Mouse (Mus musculus) heart, adult 2 months (tissue): ENCODE data around the gene Cc2d1b. TPM values are rescaled to one million over a fixed set of nuclear protein-coding genes. Genes with fewer than 3 reads are reported as not detected.
A peak's percentile ranks its signal among the peaks of the same experiment; 100 is the strongest.

ENCODE experiments used
- DNase-seq, 2 experiments: peaks; one replicate each; pipeline ENCODE4 v3.0.0; 2021
- H3K27ac ChIP-seq: fragments of 200-600 bp; 2 replicates; pipeline ENCODE4 v1.8.1; 2022
- H3K27me3 ChIP-seq: fragments of 200-500 bp; 2 replicates; pipeline ENCODE4 v1.6.1; 2012; ENCODE audit warnings: mild to moderate bottlenecking, low read length, inconsistent platforms, mixed read lengths; ENCODE audit not compliant: control insufficient read depth, insufficient read depth
- H3K36me3 ChIP-seq: fragments of 200-500 bp; 2 replicates; pipeline ENCODE4 v1.6.1; 2012; ENCODE audit warnings: low read length, inconsistent platforms; ENCODE audit not compliant: control insufficient read depth, insufficient read depth
- H3K4me1 ChIP-seq: fragments of 200-500 bp; 2 replicates; pipeline ENCODE4 v1.6.1; 2011; ENCODE audit warnings: low read length; ENCODE audit not compliant: control insufficient read depth, insufficient read depth
- H3K4me3 ChIP-seq: fragments of 200-600 bp; 2 replicates; pipeline ENCODE4 v1.8.1; 2022
- H3K79me2 ChIP-seq: fragments of 200-500 bp; replicated peaks from 2 replicates; pipeline ENCODE4 v1.6.1; 2012; ENCODE audit warnings: mild to moderate bottlenecking, inconsistent platforms, low read length, moderate library complexity, mixed read lengths; ENCODE audit not compliant: control insufficient read depth, insufficient read depth
- H3K9ac ChIP-seq: fragments of 200-500 bp; 2 replicates; pipeline ENCODE4 v1.6.1; 2012; ENCODE audit warnings: low read depth, mild to moderate bottlenecking, control low read depth, inconsistent platforms, low read length, mixed read lengths
- CTCF ChIP-seq: fragments of 200-600 bp; IDR thresholded peaks from 2 replicates; pipeline ENCODE4 v1.8.1; 2022; ENCODE audit warnings: antibody characterized with exemption, mild to moderate bottlenecking, moderate library complexity
- EP300 ChIP-seq: fragments of 200-500 bp; IDR thresholded peaks from 2 replicates; pipeline ENCODE4 v1.6.1; 2011; ENCODE audit warnings: low read depth, low read length, control low read depth; ENCODE audit not compliant: insufficient read depth
- POLR2A ChIP-seq: fragments of 200-500 bp; IDR thresholded peaks from 2 replicates; pipeline ENCODE4 v1.6.1; 2011; ENCODE audit warnings: mild to moderate bottlenecking, low read depth, low read length, control low read depth; ENCODE audit not compliant: insufficient read depth
- WGBS: fragments of 180-500 bp; shearing (Covaris S2); methylation state at CpG from one replicate; pipeline ENCODE4 v1.1.7; 2018; 5-methylcytosine and 5-hydroxymethylcytosine counted together
- intact Hi-C: fragments of 180-260 bp; cut with DNase I; formaldehyde crosslinking; loops from one replicate; pipeline ENCODE4 v1.15.1; 2025
- polyA plus RNA-seq: library from polyadenylated mRNA; depleted of rRNA; stranded (reverse); fragments of >200 nt; gene quantifications from 2 replicates; pipeline ENCODE4 v1.2.3, GENCODE M21; 2012
- total RNA-seq, 2 experiments: library from RNA; stranded (reverse); gene quantifications; 2 replicates each; pipeline ENCODE4 v1.2.3; 2021

Cc2d1b gene
- total and polyA plus RNA-seq, 3 experiments: 13.4 to 13.7 (median 13.5) TPM

DNA sequence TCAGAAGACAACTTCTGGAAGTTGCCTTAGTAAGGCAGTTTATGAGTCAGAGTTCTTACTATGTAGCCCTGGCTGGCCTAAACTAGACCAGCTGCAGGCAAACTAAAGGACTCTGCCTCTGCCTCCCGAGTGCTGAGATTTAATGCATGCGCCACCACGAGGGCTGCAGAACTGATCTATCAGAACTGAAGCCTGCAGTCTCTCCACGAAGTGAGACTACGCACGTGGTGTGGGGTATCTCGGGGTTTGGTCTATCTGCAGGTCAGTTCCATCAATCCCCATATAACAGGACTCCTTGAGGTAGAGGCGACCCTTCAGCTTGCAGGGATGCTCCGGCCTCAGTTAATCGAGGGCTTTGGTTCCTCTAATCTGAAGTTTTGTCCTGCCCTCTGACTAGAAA, 575 bp upstream of the Cc2d1b start:
- Histone ChIP-seq H3K79me2 (no peaks in the 10 kb centered on the region), H3K27me3 (no peaks in the 10 kb centered on the region), H3K27ac (peak overlapping the region; percentile 86), H3K4me3 (peak overlapping the region; percentile 76), H3K4me1 (peaks cover 8% of the 10 kb centered on the region; the same call in 1 of the 2 replicates), H3K36me3 (no peaks in the 10 kb centered on the region), H3K9ac (peak overlapping the region; percentile 84)
- TF ChIP-seq POLR2A (no peak), CTCF (no peak), EP300 (no peak)
- no peak for DNase-seq
- 3% methylated on average over 10 of the region's 10 CpGs for WGBS
- intact Hi-C loops: loop anchor here (1.0 to 5.0 kb wide), 2 partner anchors 40 to 213 kb away; partner anchors contain the start of genes Btf3l4, Orc1, Prpf38a and Txndc12

DNA sequence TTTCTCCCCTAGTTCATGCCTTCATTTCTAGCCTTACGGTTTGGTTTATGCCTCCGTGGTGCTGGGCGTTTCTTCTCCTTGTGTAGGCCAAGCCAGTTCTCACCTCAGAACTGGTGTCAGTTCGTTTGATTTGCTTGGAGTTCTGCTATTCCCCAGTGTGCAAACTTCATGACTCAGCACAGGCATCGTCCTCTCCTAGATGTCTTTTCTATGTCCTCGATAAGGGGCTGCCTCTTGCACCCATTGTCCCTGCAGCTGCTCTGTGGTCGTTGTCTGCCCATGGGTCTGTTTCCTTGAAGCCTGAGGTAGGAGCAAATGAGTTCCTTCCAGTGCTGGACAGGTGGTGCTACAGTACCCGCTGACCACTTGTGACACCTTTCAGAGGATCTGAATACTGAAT, 796 bp downstream of the Cc2d1b start:
- no peak for TF ChIP-seq POLR2A
- TF ChIP-seq EP300: no peak
- TF ChIP-seq CTCF: no peak
- Histone ChIP-seq H3K4me3 (peak overlapping the region; percentile 76), H3K4me1 (peaks cover 8% of the 10 kb centered on the region; the same call in 1 of the 2 replicates), H3K27ac (peak overlapping the region; percentile 86), H3K79me2 (no peaks in the 10 kb centered on the region), H3K36me3 (no peaks in the 10 kb centered on the region), H3K9ac (peak overlapping the region; percentile 90), H3K27me3 (no peaks in the 10 kb centered on the region)
- DNase-seq: no peak
- intact Hi-C loops: loop anchor here (5.0 kb wide), 1 partner anchor 283 kb away; no protein-coding TSS in a partner anchor
- 11% methylated on average over 8 of the region's 8 CpGs for WGBS

DNA sequence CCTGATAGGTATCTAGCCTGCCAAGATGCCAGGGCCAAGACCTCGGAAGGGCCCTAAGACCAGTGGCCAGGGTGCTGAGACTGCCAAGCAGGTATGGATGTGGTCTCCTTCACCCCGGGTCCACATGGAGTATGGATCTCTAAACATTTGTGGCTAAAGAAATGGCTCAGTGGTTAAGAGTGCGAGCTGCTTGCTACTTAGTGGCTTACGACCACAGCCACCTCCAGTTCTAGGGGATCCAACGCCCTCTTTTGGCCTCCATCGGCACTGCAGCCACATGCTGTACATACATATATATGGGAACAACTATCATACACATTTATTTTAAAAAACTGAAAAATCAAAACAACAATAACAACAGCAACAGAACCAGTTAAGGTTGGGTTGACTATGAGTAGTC, 1.8 kb downstream of the Cc2d1b start:
- no peak overlapping the region for H3K27ac ChIP-seq
- H3K36me3 ChIP-seq: no peaks in the 10 kb centered on the region
- TF ChIP-seq CTCF: peak; percentile 15
- no peak for TF ChIP-seq POLR2A
- TF ChIP-seq EP300: no peak
- H3K27me3 ChIP-seq: no peaks in the 10 kb centered on the region
- H3K4me3 ChIP-seq: no peak overlapping the region
- no peak overlapping the region for H3K9ac ChIP-seq
- 97% methylated on average over 6 of the region's 6 CpGs for WGBS
- DNase-seq: no peak
- peaks cover 8% of the 10 kb centered on the region; the same call in 1 of the 2 replicates for H3K4me1 ChIP-seq
- intact Hi-C loops: loop anchor here (5.0 kb wide), 1 partner anchor 284 kb away; no protein-coding TSS in a partner anchor
- H3K79me2 ChIP-seq: no peaks in the 10 kb centered on the region

DNA sequence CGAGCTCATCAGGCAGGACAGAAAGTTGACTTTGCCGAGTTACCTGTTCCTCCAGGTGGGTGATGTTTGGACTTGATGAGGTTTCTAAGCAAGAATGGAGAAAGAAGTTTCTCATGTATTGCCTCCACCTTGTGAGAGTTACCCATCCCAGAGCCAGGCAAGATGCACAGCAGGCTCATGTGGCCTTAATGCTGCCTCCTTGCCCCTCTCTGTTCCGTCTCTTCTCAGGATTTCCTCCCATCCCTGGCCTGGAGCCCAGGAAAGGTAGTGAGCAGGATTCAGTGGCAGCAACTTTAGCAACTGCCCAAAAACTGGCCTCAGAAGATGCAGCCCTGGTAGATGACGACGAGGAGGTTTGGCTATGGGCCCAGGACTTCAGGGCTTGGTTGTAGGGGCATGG, 7.3 kb downstream of the Cc2d1b start:
- TF ChIP-seq EP300: no peak
- TF ChIP-seq CTCF: no peak
- TF ChIP-seq POLR2A: no peak
- intact Hi-C loops: no loop called here
- H3K4me3 ChIP-seq: no peak overlapping the region
- H3K36me3 ChIP-seq: no peaks in the 10 kb centered on the region
- H3K9ac ChIP-seq: no peak overlapping the region
- 62% methylated on average over 5 of the region's 5 CpGs for WGBS
- no peak overlapping the region for H3K27ac ChIP-seq
- H3K4me1 ChIP-seq: no peaks in the 10 kb centered on the region
- no peak for DNase-seq
- no peaks in the 10 kb centered on the region for H3K79me2 ChIP-seq
- H3K27me3 ChIP-seq: no peaks in the 10 kb centered on the region

DNA sequence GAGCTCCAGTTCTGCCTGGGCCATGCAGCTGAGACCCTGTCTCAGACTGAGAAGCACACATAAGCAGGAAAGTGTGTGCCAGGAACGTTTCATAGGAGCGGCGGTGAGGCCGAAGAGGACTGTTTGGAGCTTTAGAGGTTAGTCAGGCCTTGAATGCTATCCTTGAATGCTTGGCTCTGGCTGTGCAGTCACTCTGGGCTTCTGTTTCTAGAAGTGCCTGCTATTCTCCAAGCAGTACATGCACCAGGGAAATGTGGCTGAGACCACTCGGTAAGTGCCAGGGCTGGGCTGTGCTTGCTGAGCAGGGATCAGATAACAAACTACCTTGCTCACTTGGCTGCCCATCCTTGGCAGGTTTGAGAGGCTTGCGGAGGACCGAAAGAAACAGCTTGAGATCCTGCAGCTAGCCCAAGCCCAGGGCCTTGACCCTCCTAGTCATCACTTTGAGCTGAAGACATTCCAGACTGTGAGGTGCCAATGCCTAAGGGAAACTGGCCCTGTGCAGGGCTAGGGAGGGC, 9.7 kb downstream of the Cc2d1b start:
- intact Hi-C loops: no loop called here
- 85% methylated on average over 7 of the region's 7 CpGs for WGBS
- no peaks in the 10 kb centered on the region for H3K4me1 ChIP-seq
- no peaks in the 10 kb centered on the region for H3K79me2 ChIP-seq
- no peak overlapping the region for H3K27ac ChIP-seq
- H3K36me3 ChIP-seq: no peaks in the 10 kb centered on the region
- no peaks in the 10 kb centered on the region for H3K27me3 ChIP-seq
- no peak overlapping the region for H3K4me3 ChIP-seq
- no peak overlapping the region for H3K9ac ChIP-seq
- TF ChIP-seq EP300 (no peak), POLR2A (no peak), CTCF (no peak)
- no peak for DNase-seq

DNA sequence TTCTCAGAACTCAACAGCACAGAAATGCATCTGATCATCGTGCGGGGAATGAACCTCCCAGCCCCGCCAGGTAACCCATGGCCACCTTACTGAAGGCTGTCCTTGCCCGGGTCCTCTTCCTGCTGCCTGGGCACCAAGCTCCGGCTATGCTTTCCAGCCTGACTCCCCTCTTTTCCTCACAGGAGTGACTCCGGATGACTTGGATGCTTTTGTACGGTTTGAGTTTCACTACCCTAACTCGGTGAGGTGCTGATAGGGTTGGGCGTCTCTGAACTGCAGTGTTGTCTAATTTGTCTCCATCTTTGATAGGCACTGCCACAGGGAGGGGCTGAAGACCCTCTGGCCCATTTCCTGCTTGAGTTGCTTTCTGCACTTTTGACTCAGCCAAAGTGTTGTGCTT, 10.4 kb downstream of the Cc2d1b start:
- Histone ChIP-seq H3K79me2 (no peaks in the 10 kb centered on the region), H3K27me3 (no peaks in the 10 kb centered on the region), H3K36me3 (no peaks in the 10 kb centered on the region), H3K4me1 (no peaks in the 10 kb centered on the region), H3K27ac (no peak overlapping the region), H3K4me3 (no peak overlapping the region), H3K9ac (no peak overlapping the region)
- WGBS: 85% methylated on average over 9 of the region's 9 CpGs
- intact Hi-C loops: no loop called here
- TF ChIP-seq CTCF (no peak), EP300 (no peak), POLR2A (no peak)
- DNase-seq: no peak
